Mouse (Mus musculus) kidney, postnatal 14 days (tissue): ENCODE results near the gene Lrp2.

Experiments used
- DNase-seq: peaks from one replicate; pipeline ENCODE4 v3.0.0; 2022; ENCODE audit warnings: mixed read lengths

The Lrp2 gene

DNA sequence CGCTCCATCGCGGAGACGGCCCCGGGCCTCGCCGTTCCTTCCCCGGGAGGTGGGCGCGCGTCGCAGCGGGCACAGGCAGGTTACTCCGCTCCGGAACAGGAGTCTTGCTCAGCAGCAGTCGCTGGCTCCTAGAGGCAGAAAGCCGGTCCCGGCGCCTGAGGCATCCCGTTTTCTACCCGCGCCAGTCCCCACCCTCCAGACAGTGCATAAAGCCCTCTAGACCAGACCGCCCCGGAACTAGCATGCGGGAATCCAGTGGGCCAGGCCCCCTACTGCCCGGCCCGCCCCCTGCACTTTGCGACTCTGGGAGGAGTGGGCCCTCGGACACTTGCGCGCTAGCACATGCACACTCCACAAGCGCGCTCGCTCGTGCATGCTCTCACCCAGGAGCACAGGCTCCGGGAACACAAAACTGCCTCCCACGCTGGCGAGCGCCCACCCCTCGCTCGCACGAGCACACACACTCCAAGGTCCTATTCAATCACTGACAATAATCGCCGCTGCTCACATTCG is at the start of gene Lrp2:
Lrp2 (minus strand) TSS at position 180 of the 513 bp plus-strand sequence.
- DNase-seq = peak; percentile 91

DNA sequence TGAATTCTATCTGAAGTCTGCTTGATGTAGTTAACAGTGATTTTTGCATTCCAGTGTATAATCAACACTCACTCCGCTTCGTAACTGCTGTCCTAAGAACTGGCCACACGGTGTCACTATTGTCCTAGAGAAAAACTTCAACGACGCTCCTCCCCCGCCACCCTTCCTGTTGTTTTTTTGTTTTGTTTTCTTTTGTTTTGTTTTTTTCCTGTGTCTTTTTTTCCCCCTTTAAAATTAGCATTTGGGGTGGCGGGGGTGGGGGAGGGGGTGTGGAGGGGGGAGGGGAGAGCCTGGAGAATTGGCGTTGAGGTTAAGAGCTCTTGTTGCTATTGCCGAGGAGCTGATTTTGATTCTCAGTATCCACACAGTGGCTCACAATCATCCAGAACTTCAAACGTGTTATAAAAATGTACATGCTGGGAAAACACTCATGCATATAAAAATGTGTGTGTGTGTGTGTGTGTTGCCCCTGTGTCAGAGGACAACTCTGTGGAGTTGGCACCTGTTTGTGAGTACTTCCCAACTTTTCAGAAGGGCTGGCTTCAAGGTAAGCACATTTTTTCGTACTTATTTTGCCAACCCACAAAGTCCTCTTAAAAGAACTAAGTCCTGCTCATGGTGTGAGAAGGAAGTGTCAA is 49.3 kb upstream of the Lrp2 start:
- DNase-seq = peak; percentile 66

DNA sequence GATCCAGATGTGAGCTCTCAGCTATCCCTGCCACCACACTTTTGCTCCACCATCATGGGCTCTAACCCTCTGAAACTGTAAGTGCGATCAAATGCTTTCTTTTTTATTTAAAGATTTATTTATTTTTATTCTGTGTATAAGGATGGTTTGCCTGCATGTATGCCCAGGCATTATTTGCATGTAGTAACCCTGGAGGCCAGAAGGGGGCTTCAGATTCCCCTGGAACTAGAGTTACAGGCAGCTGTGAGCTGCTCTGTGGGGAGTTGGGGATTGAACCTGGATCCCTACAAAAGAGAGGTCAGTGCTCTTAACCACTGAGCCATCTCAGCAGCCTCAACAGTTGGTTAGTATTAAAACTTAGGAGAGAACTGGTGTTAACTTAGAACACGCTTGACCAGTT is 45.6 kb upstream of the Lrp2 start:
- DNase-seq = no peak

DNA sequence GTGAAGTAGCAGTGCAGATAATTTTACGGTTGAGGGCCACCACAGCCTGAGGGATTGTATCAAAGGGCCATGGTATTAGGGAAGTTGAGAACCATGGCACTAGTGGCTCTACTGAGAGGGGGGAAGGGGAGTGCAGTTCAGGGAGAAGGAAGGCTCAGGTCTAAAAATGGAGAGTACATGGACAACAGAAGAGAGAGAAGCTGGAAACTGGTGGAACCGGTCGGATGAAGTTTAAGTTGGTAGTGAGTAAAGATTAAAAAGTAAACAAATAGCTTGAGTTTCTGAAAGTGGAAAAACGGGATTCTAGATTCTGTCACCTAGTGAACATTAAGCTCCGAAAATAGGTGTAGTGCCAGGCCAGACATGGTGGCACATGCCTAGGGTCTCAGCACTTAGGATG is 44.9 kb upstream of the Lrp2 start:
- no peak for DNase-seq

DNA sequence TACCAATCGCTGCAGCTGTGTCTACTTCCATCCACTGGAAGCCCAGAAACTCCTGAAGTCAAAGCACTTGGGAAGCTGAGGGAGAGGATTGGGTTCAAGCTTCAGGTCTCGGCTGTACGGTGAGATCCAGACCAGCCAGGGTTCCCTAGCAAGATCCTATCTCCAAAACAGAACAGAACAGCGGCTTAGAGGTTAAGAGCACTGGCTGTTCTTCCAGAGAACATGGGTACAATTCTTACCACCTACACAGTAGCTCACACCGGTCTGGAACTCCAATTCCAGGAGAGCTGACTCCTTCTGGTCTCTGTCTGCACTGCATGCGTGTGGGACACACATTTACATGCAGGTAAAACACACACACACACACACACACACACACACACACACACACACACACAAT is 44.0 kb upstream of the Lrp2 start:
- DNase-seq = no peak

DNA sequence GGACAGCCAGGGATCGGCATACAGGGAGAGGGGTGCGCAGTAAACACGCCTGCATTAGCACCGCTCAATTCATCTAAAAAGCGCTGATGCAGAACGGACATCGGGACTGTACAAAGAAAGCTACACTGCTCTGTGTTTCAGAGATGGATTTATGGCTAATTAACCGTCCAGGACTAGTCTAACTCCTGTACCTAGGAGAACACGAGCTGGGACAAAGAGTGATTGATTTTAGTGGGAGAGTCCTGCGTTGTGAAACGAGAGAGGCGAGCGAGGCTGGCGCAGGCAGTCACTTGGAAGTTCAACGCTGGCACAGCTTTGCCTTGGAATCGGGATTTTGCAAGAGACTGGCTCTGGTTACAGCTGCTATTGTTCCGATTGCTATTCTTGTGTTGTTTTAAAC is 43.4 kb upstream of the Lrp2 start:
- DNase-seq = no peak

DNA sequence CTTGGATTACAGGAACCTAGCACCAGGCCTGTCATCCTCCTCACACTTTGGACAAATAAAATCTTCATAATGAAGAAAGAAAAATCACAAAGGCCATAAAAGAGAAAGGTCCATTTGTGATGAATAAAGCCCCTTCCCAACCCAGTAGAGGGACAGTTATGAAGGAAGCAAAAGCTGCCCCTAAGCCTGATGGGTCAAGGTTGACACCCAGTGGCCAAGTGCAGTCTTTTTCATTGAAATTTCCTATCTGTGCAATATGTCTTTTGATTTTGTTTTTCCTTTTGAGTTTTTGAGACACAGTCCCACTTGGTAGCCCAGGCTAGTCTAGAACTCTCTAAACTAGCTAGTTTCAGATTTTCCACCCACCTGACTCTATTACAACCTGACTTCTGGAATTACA is 33.4 kb upstream of the Lrp2 start:
- DNase-seq = no peak

DNA sequence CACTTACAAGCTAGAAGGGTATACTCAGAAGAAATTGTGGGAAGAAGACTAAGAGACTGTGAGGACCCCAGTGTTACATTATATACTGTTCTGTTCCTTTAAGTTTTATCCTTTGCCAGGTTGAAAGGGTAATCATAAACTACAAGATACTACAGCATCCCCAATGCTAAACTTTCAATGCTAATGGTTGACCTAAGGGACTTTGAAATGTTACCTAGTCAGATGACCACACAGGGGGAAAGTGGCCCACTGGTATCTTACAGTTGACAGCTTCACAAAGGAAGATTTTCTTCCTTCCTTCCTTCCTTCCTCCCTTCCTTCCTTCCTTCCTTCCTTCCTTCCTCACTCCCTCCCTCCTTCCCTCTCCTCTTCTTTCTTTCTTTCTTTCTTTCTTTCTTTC is 32.5 kb upstream of the Lrp2 start:
- no peak for DNase-seq

DNA sequence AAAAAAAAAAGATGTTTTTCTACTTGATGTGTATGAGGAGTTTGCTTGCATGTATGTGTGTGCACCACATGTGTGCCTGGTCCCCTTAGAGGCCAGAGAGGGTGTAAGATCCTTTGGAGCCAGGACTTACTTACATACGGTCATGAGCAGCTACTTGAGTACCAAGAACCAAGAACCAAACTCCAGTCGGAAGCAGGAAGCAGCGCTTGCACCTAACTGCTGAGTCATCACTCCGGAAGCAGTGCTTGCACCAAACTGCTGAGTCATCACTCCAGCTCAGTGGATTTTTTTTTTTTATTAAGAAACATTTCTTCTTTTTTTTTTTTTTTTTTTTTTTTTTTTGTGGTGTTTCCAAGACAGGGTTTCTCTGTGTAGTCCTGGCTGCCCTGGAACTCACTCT is 27.4 kb upstream of the Lrp2 start:
- peak; percentile 41 for DNase-seq

DNA sequence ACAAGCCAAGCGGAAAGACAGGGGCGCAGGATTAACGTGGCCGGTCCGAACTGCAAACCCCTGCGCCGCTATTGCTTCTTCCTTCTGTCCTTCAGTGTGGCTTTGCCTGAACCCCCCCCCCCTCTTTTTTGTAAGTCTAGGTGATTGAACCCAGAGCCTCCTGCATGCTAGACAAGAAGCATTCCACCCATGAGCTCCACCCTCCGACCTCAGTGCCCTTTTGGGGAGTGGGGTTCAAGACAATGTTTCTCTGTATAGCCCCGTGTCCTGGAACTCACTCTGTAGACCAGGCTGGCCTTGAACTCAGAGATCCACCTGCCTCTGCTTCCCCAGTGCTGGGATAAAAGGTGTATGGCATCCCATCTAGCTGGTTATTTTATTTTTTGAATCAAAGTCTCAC is 26.9 kb upstream of the Lrp2 start:
- no peak for DNase-seq

DNA sequence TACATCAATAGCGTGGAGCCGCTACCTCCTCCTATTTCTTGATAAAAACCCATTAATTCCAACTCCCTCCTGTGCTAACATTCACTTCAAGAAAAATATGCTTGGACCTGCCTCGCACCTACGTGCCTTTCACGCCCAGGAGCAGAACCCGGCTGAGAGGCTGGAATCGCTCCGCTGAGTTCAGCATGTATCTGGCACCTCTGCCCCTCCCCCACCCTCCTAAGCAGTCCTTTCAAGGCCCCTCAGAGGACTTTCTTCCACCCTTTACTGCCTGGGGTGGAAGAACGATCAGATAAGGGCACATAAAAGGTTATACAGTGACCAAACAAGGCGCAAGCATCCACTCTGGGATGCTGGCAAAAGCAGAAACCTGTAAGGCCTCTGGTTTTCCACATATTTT is 26.4 kb upstream of the Lrp2 start:
- DNase-seq = peak; percentile 54

DNA sequence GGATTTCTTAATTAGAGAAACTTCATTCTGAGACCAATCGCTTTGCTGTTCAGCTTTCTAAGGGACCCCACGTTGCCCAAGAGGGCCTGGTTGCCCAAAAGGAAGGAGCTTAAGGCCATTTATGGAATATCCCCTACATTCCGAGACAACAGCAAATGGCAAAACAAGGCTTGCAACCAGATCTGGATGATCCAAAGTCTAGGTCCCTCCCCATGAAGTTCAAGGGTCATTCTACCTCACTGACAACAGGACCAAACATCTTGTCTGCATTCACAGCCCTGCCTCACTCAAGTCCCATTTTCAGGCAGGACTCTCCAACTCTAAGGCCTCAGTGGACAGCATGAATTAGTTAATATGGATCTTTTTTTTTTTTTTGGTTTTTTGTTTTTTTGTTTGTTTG is 20.8 kb upstream of the Lrp2 start:
- DNase-seq = peak; percentile 44

DNA sequence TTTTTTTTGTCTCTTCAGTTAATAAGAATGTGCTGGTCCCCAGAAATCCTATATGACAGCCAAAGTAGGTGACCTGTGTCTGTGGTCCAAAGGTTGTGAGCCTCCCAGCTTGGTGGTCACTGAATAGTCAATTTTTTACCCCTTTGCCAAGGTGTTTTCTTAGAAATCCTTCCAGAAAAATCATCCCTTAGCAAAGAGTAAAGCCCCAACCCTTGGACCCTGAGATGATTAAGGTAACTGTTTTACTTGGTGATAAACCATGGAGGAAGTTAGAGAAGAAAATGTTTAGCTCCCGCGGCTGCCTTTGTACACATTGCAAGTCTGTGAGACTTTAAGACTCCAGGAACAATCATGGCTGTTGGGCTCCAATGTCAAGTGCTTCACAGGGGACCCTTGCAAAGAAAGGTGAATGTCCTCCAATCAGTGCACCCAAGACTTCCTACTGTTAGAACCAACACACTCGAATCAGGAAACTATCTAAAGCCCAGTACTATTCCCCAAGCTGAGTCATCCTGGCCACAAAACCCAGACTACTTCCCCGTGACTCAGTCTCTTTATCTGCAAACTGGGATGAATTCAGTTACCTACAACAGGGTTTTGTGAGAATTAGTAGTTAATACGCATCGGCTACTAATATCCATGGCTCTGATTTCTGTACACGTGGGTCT is 18.0 kb upstream of the Lrp2 start:
- DNase-seq = peak; percentile 70

DNA sequence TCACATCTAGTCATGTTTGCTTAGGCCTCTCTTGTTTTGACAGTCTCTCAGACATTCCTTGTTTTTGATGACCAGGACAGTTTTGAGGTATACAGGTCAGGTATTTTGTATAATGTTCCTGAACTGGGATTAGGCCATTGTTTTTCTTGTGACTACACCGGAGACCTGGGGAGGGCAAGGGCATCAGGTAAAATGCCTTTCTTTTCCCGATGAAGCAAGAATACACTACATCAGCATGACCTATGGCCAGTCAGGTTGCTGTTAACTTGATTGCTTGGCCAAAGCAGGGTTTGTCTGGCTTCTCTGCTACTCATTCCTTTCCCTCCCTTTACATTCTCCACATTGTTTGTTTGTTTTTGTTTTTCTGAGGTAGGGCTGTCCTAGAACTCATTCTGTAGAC is 7.3 kb upstream of the Lrp2 start:
- no peak for DNase-seq

DNA sequence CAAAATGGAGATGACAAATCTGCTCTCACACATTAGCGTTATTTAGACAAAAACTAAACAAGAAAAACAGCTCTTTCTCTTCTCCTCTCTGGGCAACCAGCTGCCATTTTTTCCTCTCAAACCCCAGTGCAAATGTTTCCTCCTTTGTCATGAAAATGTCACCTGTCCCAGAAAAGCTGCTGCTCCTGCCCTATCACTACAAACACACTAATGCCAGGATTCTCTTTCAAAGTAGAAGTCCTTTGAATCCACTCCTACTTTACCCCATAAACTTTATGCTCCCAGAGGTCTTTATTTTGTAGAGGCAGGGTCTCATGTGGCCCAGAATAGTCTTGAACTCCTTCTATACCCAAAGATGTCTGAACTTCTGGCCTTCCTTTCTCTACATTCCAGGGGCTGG is 6.7 kb upstream of the Lrp2 start:
- DNase-seq = no peak

DNA sequence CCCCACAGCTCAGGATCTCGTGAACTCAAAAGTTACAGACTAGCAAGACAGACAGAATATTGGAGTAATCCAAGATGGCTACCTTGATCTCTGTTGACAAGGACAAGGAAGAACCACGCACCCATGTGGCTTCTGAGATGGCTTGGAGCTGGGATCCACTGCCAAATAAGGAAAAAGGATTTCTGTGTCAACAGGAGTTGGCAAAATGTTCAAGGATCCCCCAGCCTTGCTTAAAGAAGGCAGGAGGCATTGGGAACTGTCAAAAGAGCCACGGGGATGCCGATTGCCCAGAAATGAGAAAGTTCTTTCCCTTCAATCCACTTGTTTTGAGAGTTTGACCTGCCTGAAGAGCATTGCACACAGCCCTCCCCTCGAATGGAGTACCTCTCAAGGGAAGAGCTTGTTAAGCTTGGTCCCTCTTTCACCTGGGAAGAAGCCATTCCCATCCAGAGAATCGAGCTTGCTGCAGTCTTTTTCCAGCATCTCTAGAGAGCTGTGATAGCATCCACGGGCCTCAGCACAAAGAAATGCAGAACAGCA is 6.2 kb upstream of the Lrp2 start:
- no peak for DNase-seq

DNA sequence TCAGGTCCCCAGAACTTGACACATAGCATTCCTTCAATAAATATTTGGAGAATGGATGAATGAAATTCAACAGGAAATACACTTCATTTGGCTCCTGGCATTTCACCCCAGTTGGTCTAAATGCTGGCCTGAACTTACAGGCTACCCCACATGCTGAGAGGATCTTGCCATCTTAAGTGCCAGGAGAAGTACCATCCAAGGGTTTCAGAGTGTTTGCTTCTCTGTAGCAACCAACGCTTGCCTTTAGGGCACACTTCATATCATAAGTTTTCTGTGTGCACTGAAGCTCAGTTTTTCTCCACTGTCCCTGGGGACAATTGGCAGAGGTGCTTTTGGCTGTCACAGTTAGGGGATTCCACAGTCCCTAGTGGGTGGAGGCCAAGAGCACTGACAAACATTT is 4.7 kb upstream of the Lrp2 start:
- no peak for DNase-seq

DNA sequence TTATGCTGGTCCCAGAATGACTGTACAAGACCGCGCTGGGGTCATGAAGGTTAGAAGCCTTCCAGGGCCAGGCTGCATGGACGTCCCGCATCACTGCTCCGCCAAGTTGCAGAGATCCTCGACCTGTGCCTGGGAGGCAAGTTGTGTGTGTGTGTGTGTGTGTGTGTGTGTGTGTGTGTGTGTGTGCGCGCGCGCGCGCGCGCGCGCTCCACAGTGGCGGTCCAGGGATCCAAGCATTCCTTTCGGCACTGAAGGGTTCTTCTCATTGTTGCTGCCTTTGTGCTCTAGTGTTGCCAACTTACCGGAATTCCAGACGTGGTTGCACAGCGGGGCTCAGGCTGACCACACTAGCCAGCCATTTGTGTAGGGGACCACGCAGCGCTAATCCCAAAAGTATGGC is 2.0 kb upstream of the Lrp2 start:
- DNase-seq = peak; percentile 77

DNA sequence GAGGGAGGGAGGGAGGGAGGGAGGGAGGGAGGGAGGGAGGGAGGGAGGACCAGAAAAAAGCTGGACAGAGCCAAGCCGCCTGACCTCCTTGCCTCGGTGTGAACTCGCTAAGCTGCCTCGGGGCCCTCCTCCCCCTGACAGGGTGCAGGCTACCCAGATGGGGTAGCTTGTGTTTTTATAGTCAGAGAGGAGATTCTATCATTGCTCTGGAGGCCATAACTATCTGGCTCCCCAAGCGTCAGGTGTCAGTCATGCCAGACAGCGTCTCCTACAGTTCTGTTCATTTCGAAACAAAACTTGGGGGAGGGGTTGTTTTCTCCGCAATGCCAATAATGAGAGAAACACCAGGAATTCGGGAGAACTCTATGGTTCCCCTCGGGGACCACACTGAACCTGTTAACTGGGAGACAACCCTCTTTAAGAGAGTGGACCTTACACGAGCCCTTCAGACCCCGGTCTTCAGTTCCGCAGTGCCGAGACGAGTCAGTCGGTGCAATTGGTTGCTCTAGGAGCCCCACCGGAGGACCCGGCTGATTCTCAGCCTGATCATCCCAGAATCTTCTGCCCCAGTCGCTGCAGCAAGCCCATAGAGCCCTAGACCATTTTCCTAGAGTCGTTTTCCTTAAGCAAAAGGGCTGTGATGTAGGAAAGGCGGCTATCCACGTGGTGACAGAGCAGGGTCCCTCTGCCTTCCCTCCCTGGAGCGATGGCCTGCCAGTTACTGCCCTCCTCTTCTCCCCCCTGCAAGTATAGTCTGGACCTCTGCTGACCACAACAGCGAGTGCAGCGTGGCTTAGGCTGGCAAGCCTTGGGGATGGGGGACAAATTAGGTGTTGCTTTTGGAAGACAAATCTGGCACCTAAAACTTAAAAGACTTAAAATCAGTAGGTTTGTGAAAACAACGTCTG is 1.2 kb upstream of the Lrp2 start:
- peak; percentile 32 for DNase-seq

DNA sequence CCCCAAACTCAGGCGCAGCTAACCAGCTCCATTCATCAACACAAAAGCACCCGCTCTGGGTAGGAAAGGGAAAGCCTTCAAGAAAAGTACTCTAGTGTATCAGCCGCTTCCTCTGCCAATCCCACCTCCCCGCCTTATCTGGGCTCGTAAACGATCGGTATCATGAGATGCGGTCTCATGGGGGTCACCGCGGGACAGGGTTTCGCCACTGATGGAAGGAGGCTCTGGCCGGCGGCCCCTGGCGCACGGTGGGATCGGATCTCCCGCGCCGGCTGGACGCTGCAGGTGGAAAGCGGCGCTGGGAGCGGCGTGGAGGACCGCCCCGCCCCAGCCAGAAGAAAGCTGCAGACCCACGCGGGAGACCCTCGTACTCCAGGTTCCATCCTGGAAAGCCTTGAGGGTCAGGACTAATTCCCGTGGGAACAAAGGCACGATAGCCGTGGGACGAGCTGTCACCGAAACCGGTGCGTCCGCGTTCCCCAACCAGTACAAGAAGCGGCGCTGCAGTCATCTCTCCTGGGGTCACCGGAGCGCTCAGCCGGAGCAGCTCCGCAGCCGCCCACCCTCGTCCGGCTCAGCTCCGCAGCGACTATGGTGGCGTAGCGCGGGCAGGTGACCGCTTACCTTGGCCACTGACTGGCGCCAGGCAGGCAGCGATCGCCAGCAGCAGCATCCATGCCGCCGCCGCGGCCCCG is 527 bp downstream of the Lrp2 start:
- no peak for DNase-seq

DNA sequence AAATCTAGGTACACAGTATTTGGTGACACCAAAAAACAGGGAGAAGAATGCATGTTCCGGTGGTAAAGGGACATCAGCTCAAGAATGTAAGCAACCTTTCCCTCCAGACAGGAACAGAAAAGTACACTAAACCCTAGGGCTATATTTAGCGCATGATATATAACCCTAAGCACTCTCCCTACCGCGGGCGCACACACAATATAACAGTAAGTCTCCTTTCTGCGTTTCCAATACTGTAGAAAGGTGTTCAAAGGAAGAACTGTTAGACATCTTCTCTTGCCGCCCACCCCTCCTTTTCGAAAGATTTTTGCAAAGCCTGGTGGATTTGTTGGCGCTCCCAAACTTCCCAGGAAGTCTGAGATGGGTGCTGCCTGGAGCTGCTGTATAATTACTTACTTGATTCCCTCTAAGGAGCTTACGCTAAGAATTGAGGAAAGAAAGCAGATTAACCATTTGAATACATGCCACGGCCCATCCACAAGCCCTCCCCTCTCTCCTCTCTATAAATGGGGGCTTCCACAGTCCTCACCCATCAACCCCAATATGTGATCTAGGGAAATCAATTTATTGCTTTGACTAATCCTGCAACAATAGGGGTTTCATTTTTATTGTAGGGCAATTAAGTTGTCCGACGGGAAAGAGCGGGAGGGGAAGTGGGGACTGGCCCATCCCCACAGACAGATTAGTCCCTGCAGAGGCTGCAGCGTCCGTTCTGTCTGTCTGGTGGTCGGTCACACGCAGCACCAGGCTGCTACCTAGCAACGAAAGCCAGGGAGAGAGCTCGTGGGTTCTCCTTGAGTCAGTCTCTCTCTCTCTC is 1.5 kb downstream of the Lrp2 start:
- DNase-seq = no peak

DNA sequence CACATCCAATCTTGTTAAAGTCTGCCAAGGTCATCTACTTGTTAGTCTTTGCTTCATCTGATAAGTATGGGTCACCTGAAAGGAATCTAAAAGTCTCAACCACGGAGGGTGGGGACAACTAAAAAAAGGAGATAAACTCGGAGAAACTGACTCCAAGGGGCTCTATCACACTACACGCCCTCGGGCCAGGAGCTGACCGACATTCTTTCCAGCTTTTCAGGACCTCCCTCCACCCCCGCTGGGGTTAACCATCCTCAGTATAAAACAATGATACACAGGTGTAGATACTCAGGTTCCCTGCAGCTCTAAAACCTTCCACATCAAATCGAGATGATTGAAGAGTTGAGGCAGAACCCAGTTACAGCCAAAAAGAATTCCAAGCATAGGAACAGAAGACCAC is 3.0 kb downstream of the Lrp2 start:
- no peak for DNase-seq
